Mouse (Mus musculus) spleen, embryonic (tissue): ENCODE measurements around the gene Enpp6.

Source experiments
- CTCF ChIA-PET: fragments of 350-600 bp; sonication (Branson Sonifier 250); formaldehyde crosslinking; loops from one replicate; lab custom pipeline; 2022; lab: Charles Lee

The Enpp6 gene

DNA sequence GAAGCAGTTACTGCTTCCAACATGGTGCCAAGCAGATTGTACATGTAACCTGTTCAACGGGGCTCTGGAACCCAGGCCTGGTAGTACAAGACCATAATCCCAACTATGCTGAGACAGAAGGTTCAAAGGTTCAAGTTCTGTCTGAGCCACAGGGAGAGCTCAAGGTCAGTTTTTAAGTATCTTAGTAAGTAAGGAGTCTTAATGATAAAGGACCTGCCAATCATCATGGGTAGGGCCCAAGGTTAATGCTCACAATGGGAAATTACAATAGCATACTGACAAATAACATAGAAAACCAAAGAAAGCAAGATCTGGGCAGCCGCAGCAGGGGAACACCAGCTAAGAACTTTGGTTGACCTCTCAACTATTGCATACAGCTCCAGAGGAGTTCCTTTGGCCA, 72.3 kb downstream of the Enpp6 start:
- CTCF ChIA-PET = no interaction called here

DNA sequence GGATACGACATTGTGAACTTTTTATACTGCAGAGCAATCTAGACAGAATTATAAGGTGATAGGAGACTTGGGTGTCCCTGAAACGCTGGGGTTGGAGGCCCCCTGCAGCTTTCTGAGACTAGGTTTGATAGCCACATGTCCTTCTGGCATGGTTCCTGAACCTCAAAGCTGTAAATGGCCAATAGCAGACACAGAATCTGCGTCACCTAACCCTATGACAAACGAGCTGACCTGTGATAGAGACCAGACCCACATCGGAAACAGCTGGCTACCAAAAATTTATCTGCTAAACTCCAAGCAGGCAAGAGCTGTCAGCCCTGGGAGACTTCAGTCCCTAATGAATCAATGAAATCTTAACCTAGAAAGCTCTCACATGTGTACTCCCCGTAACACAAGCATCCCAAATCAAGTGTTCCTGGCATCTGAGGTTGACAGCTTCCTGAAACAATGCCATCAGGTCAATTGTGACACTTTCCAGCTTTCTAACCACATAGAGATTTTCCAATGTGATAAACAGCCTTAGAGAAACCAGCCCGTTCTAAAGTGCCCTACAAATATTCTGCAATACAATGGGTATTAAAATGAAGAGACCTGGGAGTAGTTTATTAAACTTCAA, 74.5 kb downstream of the Enpp6 start:
- CTCF ChIA-PET = no interaction called here

DNA sequence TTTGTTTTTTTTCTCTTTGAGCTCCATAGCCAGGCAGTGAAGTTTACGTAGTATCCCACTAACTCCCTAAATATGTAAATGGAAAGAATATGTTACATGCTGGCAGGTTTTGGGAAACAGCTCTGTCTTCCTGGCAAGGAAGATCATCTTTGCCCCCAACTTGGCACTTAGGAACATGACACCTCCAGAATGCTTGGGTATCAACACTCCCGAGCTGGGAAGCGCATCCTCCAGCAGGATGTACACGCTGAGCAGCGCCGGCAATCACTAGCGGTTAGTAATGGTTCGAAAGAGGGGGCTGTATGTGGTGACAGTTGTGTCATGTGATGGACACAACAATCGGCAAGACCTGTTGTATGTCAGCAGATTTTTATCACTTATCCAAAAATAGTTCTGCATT, 80.4 kb downstream of the Enpp6 start:
- CTCF ChIA-PET = no interaction called here

DNA sequence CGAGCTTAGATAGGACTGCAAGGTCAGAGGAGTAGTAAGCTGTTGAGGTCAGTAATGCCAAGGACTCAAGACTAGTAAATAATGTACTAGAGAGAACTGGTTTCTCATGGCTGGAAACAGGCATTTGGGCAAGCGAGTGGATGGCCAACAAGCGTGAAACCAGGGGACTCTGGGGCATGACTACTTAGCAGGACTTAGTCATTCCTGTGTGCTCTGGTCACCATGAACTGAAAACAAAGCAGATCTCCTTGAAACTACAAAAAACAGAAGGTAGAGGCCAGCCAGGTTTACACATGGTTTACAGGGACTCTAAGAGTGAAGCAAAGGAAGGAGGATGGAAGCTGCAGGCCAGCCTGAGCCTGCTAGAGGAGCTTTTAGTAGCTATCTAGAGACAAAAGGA, 82.9 kb downstream of the Enpp6 start:
- CTCF ChIA-PET = no interaction called here

DNA sequence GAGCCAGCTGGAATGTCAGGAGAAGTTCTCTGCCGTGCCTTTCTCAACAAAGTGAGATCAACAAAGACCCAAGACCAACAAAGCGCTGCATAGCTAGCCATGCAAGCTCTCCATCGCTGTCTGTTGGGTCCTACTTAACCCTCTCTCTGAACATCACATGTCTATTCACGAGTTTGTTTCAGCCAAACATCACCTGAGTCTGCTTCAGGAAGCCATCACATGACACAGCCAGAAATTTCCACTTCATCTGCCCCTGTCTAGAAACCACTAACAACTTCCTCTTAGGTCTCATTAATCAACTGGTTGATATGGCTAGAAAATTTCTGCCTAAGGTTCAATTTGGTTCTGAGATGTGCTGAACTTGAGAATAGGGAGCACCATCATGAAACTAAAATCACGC, 85.3 kb downstream of the Enpp6 start:
- CTCF ChIA-PET = no interaction called here

DNA sequence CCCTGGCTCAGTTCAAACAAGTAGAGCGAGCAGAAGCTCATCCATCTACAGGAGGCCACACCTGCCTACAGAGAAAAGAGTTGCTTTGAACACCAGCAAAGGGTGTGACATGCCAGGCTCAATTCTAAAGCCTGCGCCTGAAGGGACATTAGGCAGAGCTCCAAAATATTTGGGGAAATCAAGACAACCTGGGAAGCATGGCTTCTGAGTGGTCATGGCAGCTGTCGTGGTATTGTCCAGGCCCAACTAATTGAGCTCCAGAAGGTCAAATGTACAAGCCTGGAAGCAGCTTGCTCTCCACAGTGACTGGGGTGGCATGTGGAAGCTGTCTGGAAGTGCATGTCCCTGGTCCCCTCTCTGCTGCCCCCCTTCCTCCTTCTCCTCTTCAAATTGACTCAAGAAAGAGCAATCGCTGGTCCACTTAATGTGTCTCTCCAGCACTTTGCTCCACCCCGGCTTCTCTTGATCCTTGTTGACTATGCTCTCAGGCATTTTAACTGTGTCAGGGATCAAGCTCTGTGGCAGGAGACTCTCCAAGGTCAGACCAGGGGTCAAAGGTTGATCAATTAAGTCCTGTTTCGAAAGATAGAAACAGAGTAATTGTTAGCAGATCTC, 89.4 kb downstream of the Enpp6 start:
- CTCF ChIA-PET = no interaction called here

DNA sequence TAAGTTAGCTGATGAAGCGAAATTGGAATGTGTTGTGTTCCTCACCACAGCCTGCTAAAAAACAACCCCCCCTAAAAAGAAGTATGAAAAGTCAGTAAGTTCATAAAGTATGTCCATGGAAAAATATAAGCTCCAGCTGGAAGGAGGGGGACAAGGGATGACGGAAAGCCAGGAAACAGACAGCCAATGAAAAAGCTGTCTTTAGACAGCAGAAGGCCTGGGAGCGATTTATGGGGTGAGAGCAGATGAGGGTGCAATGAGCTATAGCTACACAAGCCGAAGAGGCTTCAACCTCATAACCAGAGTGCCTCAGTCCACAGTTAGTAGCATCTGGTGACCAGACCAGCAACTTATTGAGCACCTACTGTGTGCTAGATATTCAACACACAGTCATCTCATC, 93.3 kb downstream of the Enpp6 start:
- CTCF ChIA-PET = no interaction called here

DNA sequence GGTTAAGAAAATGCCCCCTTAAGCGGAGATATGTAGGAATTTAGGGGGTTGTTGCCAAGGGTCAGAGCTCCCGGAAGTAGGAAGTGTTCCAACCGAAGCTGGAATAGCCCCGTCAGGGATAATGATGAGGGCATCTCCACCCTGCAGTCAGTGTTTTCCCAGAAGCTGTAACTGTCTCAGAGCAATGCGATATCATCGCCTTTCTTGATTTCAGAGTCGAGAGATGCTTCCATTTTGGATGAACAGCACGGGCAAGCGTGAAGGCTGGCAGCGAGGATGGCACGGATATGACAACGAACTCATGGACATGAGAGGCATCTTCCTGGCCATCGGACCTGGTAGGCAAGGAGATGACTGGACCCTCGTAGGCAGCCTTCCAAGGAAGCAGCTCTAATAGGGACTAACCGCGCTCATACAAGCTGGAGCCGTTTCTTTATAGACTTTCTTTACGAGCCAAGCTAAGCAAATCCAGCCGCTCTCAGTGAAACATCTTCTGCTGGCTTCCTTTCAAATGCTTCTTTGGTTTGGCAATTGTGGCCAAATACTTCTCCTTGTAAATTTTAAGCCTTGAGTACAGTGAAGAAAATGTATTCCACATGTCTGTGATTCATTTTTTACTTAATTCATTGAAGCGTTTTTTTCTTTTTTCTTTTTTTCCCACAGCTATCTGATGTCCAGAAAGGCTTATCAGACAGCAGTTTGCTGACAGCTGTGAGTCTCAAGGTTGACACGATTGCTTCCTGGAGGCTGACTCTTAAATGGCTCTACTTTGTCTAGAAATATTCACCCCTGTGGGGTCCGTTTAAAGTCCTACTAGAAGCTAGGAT, 95.7 kb downstream of the Enpp6 start:
- CTCF ChIA-PET = interaction anchor here (0.5 kb wide), 1 partner anchor 65 kb away, joined by 13 read pairs; no protein-coding TSS in a partner anchor

DNA sequence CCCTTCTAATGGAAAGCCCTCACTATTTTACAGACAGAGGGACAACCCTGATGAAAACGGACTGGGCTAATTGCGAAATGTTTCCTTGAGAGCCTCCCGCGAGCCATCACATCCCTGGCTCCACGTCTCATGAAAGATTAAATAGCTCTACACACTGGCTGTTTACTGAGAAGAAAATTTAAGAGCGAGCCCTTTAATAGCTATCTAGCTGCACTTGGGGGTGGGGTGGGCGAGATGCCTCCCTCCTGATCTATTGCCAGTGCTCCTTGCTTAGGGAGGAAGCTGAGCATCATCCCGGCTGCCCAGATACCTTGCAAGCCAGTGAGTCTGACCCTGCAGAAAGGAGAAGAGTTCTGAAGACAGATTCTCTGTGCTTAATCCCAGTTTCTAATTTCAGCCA, 103.3 kb downstream of the Enpp6 start:
- CTCF ChIA-PET = no interaction called here

DNA sequence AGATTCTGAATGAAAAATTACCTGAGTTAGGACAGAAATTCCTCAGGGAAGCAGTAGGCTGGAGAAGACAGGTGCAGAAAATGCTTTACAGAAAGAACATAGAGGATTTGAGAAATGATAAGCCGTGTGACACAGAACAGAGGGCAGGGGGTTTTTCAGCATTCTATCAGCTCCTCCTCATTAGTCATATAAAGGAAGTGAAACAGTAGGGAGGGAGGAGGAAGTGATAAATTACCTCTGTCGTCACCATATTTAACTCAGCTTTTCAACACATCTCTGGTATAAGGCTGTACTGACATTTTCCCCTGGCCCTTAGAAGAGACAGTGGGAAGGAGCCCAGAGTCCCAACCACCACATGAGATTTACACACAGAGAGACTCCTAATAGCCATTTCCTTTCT, 118.9 kb downstream of the Enpp6 start:
- CTCF ChIA-PET = no interaction called here

DNA sequence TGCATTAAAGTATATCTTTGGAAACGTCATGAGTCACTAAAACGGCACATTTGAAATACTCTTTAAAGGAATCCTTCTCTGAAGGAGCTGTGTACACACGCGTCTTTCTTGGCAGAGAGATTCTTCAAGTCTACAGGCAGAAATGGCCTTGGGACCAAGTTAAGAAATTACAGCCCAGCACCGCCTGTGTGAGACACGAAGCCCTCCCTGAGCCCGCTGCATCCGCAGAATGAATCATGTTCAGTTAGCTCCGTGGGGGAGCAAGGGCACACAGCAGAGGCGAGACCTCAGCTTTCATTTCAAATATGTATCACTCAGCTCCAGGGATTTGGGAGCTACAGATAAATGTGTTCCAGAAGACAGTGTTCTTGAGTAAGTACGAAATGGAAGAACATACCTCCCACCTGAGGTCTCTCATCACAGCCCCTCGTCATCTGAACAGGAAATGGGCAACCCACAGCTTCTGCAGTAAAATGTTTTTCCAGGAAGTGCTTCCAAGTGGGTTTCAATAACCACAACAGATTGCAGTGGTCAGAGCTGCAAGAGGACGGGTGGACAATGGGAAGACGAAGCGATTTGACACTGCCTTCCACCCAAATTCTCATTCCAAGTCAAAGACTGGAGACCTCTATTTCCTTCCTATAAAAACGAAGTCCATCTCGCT, 127.6 kb downstream of the Enpp6 start:
- CTCF ChIA-PET = no interaction called here

DNA sequence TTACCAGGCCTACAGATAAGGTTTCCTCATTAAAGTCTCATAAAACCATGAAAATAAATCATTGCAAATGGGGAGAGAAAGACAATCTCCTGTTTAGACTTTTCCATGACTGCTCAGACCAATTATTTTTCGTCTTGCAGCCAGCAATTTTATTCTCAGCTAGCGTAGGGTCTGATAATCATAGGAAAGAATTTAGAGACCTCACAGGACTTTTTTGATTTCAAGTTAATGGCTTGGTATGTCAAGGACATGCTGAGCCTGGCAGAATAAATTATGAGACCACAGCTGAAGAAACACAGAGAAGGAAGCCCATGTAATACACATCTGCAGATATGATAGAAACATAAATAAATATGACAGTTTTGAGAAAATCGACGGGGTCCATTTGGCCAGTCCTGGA, 130.6 kb downstream of the Enpp6 start:
- CTCF ChIA-PET = no interaction called here

DNA sequence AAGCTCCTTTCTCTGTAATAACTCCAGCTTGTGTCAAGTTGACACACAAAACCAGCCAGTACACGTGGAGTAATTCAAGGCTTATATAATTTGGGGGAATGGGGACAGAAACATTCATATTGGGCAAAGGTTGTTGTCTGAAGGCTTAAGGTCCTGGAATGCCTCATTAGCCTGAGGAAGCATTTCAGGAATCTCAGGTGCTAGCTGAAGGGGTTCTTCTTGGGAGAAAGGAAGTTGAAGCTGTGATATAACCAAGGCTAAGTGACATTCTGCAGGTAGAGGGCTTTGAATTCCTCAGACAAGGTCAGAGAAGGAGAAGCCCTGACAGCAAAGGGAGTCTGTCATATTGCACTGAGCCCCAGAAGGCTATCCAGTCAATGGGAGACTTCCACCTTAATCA, 133.2 kb downstream of the Enpp6 start:
- CTCF ChIA-PET = no interaction called here

DNA sequence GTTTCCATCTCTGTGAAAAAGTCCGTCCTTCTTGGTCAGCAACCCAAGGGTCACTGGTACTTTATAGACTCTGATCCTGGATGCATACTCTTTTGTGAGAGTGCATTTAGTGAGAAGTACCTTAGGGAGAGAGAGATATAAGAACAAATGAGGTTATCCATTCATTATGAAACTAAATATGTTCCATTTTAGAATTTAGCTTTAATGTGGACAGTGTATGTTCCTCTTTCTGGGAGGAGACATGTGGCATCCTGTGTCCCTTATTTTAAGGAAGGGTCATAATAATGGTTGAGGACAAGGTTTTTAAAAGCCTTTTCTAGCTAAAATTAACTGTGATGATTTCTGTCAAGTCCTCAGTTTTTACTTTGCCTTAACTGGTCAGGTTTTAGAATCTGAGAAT, 142.2 kb downstream of the Enpp6 start:
- CTCF ChIA-PET = no interaction called here

DNA sequence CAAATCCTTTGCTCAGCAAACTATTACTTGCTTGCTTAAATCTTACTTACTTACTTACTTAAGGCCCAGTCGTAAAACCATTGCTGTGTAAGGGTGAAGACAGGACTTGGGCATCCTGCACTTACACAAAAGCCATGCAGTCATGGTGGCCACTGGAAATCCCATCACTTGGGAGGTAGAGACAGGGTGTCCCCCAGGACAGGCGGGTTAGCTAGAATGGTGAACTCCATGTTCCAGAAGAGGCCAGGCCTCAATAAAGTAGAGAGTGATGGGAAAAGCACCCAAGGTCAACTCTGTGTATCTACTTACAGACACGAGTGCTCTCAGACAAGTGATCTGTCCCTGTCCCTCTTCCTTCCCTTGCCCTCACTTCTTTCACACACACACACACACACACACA, 146.7 kb downstream of the Enpp6 start:
- CTCF ChIA-PET = no interaction called here

DNA sequence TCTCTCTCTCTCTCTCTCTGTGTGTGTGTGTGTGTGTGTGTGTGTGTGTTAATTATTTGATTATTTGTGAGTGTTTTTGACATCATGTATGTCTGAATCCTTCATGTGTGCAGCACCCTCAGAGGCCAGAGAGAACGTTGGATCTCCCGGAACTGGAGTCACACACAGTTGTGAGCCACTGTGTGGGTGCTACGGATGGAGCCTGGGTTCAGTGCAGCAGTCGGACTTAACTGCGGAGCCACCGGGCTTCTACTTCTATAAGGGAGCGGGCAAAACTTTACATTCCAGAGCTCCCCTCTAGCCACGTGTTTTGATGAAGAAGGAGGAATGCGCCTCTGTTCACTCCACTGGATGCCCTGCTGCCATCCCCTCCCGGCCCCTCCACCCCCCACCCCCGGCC, 148.0 kb downstream of the Enpp6 start:
- CTCF ChIA-PET = no interaction called here

DNA sequence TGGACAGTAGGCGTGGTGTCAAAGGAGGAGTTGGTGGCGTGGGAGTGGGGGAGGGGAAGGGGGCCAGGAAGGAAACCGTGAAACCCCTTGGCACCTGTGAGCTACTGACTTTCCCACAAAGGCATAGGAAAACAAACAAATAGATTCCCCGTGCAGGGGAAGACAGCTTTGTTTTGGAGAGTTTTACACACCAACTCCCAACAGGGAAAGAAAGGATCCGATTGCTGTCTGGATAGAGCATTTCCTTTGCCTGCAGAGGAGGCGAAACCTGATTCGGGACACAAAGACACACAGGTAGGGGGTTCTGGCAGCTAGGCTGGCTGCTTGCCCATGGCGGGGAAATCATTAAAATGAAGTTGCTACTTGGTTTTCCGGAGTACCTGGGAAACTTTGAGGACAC, 148.9 kb downstream of the Enpp6 start:
- CTCF ChIA-PET = no interaction called here

DNA sequence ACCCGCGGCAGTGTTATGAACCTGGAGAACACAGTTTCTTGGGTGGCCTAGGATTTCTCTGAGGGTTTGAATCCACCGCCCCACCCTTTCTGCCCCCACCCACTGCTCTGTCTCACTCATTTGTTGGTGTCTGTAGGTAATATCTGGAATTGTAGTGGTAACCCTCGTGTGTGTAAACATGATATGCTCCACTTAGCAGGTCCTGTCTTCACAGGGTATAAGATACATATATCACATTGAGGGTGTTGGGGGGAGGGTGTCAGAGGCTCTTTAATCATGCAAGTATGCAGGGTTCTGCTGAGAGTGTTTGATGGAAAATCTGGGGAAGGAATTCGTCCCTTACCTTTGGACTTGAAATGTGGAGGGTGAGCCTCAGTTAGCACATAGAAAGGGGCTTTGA, 149.4 kb downstream of the Enpp6 start:
- CTCF ChIA-PET = no interaction called here

DNA sequence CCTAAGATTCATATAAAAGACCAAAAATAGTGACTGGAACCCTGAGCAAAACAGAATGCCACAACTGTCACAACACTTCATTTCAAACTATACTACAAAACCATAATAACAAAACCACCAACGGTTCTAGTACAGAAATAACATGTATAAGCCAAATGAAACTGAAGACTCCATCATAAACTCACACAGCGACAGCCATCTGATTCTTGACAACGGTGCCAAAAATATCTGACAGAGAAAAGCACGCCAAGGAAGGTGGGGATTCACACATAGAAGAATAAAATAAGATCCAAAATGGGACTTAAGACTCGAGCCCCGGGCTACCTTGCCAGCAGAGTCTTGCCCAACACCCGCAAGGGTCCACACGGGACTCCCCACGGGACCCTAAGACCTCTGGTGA, 158.6 kb downstream of the Enpp6 start:
- CTCF ChIA-PET = no interaction called here
